Mouse (Mus musculus) A20 (cell line): ENCODE data around the gene Trmt1l.
A peak's percentile ranks its signal among the peaks of the same experiment; 100 is the strongest.
"Not testable (repeated sequence)": the region's sequence is repeated elsewhere in the genome, so short reads cannot be mapped to it uniquely, and the experiment has no call there.

Experiments
- DNase-seq: peaks from one replicate; pipeline ENCODE4 v3.0.0-alpha.2; 2011; ENCODE audit warnings: low read depth, low spot score

Gene Trmt1l

DNA sequence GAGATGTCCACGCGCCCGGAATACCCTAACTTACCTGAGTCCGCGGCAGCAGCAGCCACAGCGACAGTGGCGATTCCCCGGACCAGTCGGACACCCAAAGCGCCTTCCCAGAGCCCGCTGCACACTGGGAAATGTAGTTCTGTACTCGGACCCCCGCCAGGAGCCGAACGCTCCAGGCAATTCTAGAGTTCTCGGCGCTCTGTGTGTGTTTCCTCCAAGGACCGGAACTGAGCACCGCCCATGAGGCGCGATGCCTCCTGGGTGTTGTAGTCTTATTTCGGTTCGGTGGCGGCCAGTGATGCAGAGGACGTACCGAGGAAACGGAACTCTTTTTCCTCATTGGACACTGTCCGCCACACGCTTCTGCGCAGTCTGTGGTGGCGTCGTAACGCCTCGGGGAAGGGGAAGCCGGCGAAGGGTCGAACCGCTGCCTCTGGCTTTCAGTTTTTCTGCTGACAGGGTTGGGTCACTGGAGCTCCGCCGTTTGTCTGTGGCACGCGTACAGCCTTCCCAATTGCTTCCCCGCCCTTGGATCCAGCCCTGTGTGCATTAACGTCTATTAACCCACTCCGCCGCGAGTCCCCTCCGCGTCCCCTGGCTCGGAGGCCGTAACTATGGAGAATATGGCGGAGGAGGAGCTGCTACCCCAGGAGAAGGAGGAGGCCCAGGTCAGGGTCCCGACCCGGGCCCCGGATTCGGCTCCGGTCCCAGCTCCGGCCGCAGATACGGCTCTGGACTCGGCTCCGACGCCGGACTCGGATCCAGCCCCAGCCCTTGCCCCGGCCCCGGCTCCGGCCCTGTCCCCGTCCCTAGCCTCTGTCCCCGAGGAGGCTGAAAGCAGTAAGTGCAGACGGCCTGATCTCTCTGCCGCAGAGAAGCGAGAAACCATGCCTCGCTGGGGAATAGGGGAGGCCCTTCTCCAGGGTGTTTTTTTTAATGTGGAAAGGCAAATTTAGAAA, at the start of gene Trmt1l, which contains the start of gene Swt1:
Gene Trmt1l, plus strand, starts transcription at position 280 of the 959 bp plus-strand sequence.
Gene Swt1, minus strand, starts transcription at position 193 of the 959 bp plus-strand sequence.
- DNase-seq = peak; percentile 98

DNA sequence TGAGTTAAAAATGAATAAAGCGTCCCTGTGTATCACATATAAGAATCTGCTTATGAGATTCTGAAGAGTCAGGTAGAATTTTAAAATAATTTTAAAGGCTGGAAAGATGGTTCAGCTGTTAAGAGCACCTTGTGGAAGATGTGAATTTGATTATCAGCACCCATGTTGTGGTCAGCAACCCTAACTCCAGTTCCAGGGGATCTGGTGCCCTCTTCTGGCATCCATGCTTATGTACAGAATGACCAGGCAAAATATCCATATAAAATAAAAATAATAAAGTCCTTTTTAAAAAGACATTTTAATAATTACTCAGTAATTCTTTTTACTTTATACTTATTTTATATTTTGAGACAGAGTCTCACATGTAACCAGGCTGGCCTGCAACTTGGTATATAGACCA, 38.3 kb upstream of the Trmt1l start:
- DNase-seq = peak; percentile 37

DNA sequence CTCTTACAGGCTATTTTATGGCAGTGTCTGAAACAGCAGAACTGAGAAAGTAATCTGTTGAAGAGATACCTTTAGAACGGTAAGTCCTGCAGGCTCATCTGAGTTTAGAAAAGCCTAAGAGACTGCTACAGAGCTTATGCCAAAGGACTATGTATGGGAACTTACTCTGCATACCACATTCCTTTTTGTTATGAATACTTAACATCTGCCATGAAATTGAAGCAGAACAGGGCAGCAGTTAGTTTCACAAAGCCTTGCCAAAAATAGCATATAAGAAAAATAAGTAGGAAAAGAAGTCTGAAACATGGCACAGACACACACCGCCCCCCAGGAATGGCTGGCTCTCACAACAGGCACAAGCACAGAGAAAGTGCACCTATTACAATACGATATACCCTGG, 18.5 kb upstream of the Trmt1l start:
- no peak for DNase-seq

DNA sequence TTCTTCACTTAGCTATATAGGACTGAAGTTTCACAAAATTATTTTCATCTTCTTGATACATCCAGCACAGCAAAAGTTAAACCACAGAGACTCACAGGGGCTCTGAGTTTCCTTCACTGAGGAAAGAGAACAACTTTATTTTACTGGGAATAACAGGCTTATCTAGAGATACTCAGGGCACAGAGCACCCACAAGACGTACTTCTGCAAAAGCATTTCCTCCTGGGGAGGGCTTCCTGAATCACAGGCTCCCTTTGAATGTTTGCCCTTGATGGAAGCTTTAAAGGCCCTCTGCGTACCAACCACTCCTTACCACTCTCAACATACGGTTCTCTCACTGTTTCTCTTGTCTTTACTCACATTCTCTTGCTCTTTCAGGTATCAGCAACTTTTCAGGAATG, 6.2 kb upstream of the Trmt1l start:
- no peak for DNase-seq

DNA sequence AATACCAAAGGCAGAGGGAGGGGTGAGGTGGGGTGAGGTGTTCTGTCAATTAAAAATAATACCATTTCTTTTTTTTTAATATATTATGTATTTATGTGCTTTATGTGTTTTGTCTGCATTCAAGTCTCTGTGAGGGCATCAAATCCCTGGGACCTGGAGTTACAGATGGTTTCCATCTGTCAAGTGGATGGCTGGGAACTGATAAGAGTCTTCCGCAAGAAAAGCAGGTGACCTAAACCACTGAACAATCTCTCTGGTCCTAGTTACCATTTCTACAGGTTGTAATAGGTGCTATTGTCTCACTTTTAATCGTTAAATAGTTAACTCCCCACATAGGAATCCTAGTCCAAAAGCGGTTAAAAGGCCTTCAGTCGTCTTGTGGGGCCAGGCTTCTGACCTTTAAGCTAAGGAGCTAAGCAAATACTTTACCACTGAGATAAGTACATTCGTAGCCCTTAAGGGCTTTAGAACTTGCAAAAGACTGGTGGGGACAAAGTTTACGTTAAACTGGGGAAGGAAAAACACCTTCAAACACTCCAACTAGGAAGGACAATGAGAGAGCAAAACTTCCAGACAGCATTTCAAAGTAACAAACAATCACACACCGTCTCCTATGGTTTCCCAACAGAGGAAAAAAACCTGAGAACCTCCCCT, 1.3 kb upstream of the Trmt1l start:
- DNase-seq = no peak

DNA sequence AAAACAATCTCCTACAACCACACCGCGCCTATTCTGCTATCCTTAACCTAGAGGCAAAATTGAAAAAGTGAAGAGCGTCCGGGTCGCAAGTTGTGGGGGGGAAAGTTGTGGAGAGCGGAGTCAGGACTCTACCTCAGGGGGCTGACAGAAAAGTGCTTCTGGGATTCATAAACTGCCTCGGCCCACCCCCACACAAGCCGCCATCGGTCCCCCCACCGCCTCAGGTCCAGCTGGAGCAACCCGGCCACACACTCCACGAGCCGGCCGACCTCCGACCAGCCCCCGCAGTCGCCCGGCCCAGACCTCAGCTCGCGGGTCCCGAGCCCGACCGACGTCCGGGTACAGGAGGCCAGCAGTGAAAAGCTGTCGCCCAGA, 467 bp upstream of the Trmt1l start:
- DNase-seq = no peak

DNA sequence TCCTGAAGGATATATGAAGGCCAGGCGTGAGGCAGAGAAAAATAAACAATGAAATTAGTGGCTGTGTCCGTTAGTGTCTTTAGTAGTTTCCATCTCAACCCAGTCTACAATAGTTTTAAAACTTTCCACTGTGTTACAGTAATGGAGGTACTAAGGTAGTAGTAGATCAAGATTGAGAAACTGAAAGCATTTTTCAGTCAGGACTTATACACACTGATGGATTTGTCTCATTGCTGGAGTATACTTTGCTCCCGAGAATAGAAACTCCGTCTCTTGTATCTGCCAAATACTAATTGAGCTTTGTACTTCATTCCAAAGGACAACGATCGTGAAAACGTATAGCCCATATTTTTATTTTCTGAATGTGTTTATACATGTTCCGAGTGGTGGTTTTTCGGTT, 974 bp downstream of the Trmt1l start:
- DNase-seq = peak; percentile 51

DNA sequence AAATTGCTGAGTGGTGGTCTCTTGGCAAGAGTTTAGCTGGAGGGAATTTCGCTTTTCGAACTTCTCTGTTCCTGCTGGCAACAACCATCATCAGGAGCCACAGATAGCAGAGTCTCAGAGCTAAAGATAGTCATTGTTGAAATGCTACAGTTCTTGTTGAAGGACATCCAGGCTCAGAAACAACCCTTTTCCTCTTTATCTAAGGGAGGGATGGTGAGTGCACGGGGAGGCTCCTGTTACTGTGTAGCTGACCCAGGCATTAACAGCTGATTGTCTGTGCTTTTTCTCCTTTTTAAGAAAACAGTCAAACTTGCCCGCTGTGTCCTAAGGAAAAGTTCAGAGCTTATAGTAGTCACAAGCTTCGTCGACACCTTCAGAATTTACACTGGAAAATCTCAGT, 7.1 kb downstream of the Trmt1l start:
- DNase-seq = no peak

DNA sequence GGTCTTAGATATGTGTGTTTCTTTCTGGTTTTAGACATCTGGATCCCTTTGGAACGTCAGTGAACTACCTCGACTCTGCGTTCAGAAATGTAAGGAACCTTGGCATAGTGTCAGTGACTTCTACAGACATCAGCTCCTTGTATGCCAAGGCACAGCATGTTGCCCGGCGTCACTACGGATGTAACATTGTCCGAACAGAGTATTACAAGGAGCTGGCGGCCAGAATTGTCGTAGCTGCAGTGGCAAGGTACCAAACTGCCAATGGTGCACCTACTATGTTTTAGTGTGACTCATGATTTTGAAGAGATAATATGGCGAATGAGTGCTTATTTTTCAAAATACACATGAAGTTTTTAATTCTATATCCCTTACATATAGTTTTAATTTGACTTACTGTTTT, 21.5 kb downstream of the Trmt1l start:
- DNase-seq = no peak

DNA sequence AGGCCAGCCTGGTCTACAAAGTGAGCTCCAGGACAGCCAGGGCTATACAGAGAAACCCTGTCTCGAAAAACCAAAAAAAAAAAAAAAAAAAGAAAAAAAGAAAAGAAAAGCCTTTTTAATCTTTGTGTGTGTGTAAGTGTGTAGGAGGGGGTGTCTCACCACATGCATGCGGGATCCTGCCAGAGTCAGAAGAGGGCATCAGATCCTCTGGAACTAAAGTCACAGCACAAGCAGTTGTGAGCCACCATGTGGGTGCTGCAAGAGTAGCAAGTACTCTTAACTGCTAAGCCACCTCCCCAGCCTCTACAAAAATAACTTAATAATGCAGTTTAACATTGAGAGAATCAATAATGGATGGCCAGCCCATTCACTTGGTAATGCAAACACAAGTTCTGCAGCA, 22.5 kb downstream of the Trmt1l start:
- peak; percentile 28 for DNase-seq

DNA sequence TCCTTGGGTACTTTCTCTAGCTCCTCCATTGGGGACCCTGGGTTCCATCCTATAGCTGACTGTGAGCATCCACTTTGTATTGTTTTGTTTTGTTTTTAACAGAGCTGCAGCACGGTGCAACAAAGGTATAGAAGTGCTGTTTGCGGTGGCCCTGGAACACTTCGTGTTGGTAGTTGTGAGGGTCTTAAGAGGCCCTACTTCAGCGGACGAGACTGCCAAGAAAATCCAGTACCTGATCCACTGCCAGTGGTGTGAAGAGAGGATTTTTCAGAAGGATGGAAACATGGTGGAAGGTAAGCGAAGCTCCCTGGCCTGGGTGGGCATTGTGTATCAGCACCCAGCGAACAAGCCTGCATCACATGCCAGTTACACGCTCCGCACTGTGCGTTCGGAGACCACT, 23.6 kb downstream of the Trmt1l start:
- DNase-seq = no peak

DNA sequence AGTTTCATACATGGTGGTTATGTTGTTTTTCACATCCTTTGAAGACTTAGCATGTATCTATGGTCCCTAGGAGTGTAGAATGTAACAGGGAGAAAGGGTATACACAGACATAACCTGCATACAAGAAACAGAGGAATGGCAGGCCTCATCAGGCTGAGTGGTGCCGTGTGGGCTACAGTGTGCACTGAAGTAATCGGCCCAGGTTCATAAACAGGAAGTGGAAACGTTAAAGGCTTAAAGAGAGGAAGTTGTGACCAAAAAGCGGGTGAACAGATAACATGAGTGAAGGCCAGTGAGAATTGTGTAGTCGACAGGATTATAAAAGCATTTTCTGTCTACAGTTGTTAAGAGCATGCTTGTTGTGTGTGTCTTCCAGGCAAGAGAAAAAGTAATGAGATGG, 28.7 kb downstream of the Trmt1l start:
- DNase-seq = peak; percentile 36

DNA sequence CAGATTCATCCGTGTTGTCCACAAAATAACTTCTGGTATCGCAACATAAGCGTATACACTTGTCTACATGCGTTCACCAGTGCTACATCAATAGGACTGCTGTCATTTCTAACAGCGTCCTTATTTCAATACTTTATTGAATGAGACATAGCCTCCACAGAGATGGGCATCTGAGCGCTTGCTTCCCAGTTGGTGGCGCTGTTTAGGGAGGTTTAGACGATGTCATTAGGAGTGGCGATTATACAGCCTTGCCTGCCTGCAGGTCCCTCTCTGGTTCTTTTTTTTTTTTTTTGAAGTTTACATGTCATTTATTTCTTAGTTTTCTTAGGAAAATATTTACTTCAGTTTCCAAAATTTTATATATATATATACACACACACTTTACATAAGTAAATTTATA, 32.9 kb downstream of the Trmt1l start:
- DNase-seq = peak; percentile 24

DNA sequence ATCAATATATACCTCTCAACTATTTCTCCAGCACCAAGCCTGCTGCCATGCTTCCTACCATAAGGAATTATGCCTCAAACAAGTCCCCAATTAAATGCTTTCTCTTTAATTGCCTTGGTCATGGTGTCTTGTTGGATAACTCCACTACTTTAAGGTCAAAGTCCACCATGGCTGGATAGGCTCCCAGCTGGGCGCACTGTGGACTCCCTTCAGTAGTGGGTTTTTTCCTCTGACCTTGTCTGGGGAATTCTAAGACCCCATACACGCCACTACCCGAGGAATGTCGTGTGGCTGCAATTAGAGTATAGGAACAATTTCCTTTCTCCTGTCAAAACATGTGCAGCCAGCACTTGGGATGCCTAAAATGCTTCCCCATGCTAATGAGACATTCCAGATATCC, 36.6 kb downstream of the Trmt1l start:
- DNase-seq = no peak

DNA sequence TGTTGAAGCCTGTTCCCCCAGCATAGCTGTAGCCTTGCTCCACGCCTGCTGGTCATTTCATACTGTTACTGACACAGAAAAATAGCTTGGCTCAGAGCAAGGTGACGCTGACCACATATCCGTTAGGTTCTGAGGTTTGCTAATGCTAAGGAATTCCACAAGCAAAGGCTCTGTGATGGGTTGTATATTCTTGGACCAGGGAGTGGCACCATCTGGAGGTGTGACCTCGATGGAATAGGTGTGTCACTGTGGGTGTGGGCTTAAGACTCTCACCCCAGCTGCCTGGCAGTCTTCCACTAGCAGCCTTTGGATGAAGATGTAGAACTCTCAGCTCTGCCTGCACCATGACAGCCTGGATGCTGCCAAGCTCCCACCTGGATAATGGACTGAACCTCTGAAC, 38.2 kb downstream of the Trmt1l start:
- no peak for DNase-seq

DNA sequence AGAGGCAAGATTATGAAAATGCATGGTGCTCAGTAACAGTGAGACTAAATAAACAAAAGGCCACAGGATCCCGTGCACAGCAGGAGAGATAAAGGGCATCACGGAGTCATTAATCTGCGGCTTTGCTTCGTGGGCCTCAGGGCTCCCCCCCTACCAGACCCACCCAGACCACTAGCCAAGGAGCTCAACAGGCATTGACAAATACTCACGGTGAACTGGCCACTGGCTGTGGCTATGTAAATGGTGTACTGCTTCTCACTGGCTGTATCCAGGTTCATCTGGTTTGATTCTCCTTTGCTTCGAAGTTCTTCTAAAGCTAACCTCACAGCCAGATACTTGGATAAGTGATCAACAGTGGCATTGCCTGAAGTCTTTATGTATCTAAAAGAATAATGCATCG, 43.1 kb downstream of the Trmt1l start:
- DNase-seq = no peak

DNA sequence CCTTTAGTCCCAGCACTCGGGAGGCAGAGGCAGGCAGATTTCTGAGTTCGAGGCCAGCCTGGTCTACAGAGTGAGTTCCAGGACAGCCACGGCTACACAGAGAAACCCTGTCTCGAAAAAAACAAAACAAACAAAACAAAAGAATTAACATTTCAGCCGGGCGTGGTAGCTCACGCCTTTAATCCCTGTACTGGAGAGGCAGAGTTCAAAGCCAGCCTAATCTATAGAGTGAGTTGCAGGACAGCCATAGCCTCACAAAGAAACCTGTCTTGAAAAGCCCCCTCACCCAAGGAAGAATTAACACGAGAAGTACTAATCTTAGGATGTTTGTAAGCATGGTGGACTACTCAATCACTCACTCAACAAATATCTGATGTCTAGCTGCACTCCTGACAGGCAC, 44.0 kb downstream of the Trmt1l start:
- not testable (repeated sequence) for DNase-seq

DNA sequence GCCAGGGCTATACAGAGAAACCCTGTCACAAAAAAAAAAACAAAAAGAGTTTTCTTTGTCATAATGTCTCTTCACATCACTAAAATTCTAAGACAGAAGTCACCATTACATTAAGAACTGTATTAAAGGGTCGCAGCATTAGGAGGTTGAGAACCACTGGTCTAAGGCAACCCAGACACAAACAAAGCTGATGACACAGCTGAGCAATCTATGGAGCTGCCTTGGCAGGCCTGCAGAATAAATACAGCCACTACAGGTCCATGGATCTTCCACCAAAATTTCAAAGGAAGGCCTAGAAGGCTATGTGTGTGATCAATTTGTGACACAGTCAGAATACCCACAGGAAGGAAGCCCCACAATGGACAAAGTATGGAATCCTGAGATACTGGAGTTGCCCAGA, 54.2 kb downstream of the Trmt1l start:
- no peak for DNase-seq

DNA sequence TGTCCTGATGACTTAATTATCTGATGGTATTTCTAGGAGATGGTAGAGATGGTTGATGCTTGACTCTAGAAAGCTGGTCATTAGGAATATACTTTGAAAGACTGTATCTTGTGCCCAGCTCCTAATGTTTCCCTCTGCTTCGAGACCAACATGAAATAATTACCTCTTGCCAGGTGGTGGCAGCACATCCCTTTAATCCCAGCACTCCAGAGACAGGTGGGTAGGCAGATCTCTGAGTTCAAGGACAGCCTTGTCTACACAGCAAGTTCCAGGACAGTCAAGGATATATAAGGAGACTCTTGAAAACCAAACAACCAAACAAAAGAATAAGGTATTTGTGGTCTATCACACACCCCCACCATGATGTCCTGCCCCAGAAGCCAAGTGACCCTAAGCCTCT, 55.2 kb downstream of the Trmt1l start:
- DNase-seq = peak; percentile 32

DNA sequence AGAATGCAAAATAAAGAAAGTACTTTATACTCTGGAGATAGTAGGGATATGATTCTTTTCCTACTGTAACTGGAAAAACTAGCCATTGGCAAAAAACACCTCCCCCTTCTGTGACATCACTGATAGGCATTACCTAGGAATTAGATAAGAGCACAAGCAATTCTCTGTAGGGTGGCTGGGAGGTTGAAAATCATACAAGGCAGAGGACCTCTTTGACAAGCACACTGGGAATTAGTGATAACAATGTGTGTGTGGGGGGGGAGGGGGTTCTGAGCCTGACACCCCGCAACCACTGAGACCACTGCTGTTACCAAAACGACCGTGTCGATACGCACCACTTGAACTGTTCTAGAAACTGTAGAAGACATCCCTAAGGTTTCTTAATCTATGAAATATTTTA, 56.4 kb downstream of the Trmt1l start:
- no peak for DNase-seq

DNA sequence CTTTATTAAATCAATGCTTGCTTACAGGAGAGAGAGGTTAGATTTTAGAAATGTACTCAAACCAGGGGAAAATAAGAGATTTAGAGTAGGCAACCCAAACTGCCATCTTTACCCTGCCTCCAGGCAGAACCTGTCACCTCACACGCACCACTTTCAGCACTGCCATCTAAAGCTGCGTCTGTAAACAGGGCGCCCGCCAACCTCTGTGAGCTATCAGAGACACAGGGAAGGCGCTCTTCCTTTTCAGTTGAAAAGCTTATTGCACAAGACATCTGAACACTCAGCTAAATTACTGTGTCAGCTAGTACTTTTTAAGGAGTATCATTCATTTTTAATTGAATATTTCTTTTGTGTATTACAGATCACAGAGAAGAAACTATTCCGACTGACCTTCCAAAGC, 61.5 kb downstream of the Trmt1l start:
- no peak for DNase-seq

DNA sequence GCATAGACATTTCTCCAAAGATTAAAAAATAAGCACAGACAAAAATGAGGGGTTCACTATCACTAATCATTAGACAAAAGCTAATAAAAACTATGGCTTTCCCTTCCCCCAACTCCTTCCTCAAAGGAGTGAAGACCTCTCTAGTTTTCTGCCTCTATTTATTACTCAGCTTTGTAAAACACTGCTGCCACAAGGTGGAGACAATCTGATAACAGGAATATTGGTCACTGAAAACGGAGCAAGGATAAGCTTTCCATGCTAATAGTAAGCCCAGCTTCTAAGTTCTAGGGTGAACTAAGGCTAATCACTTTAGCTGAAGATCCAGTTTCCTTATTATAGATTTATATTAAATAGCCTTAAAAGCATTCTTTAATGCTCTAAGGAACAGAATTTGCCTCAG, 64.1 kb downstream of the Trmt1l start:
- DNase-seq = no peak

DNA sequence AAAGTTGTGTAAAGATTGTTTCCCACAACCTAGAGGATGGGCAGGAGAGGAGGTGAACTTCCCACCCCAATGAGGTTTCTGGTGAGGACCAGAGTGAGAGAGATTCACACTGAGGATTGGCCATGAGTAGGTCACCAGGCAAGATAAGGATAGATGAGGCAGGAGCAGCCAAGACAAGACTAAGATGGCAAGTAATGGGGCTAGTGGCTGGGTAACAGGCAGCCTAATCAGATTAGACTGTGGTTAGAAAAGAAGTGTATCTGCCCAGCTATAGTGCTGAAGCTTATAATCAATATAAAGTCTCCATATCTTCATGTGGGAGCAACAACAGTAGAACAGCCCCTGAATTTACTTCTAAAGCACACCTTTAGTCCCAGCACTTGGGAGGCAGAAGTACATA, 65.5 kb downstream of the Trmt1l start:
- DNase-seq = no peak
